21 mouse cellular contexts compared by ENCODE assay signal in genomic region chr12:86685275-86685674, GRCm38 (mm10). TPM values are rescaled to one million over a fixed set of nuclear protein-coding genes. Genes with fewer than 3 reads are reported as not detected.
DNase-seq lines count a peak whose midpoint lies in the region; ATAC-seq and TF ChIP-seq lines count a peak whose summit lies in the region.
"Had no signal": no experiment of that assay in that cellular context is flagged by ENCODE, and none has a peak within 500 bp of the region (broad histone marks: within the 10 kb centered on the region; RNA-seq: fewer than 3 reads in every experiment).

No protein-coding gene starts in this region.

- peaks cover 38% of the 10 kb centered on the region for H3K4me1 ChIP-seq in forebrain, embryonic 13.5 days
- H3K4me1 ChIP-seq in forebrain, postnatal 0 days (ENCODE audit: insufficient read depth) = peaks cover 9% of the 10 kb centered on the region
- peaks cover 55% of the 10 kb centered on the region for H3K4me1 ChIP-seq in hindbrain, embryonic 15.5 days (replicated peaks)
- H3K4me1 ChIP-seq in hindbrain, embryonic 11.5 days (replicated peaks; ENCODE audit: control insufficient read depth, insufficient read depth, low read length) = peaks cover 2% of the 10 kb centered on the region; the same call in 1 of the 2 replicates
- peaks cover 98% of the 10 kb centered on the region for H3K4me1 ChIP-seq in megakaryocyte, embryonic 14.5 days
- H3K4me1 ChIP-seq in hindbrain, postnatal 0 days (ENCODE audit: insufficient read depth, low read length) = peaks cover 28% of the 10 kb centered on the region

- TF ChIP-seq CTCF in forebrain, postnatal 0 days (IDR thresholded peaks at IDR 0.05; ENCODE audit: low read depth) = no peak
- TF ChIP-seq CTCF in hindbrain, postnatal 0 days (IDR thresholded peaks at IDR 0.05; ENCODE audit: low read depth) = no peak

- 87% methylated on average over 9 of the region's 9 CpGs for WGBS in forebrain, embryonic 13.5 days
- 64% methylated on average over 9 of the region's 9 CpGs for WGBS in forebrain, postnatal 0 days
- WGBS in hindbrain, embryonic 15.5 days = 72% methylated on average over 9 of the region's 9 CpGs
- WGBS in hindbrain, embryonic 11.5 days = 87% methylated on average over 9 of the region's 9 CpGs
- WGBS in hindbrain, postnatal 0 days = 41% methylated on average over 9 of the region's 9 CpGs

- DNase-seq in forebrain, postnatal 0 days = no peak
- no peak for DNase-seq in hindbrain, embryonic 11.5 days (ENCODE audit: low spot score)
- peak; percentile 55 for DNase-seq in hindbrain, postnatal 0 days (ENCODE audit: low spot score)
- DNase-seq: adrenal gland, postnatal 14 days; gastrocnemius, postnatal 36 days; lung, postnatal 10 days; right cerebral cortex, postnatal 4 days; thymus, adult 2 months had no signal

- no peak overlapping the region for H3K4me3 ChIP-seq in forebrain, embryonic 13.5 days
- no peak overlapping the region for H3K4me3 ChIP-seq in forebrain, postnatal 0 days (ENCODE audit: low read depth, low read length)
- no peak overlapping the region for H3K4me3 ChIP-seq in hindbrain, embryonic 15.5 days
- no peak overlapping the region for H3K4me3 ChIP-seq in hindbrain, embryonic 11.5 days (ENCODE audit: low read depth, low read length)
- H3K4me3 ChIP-seq in megakaryocyte, embryonic 14.5 days (replicated peaks) = peak overlapping the region; percentile 7
- no peak overlapping the region for H3K4me3 ChIP-seq in hindbrain, postnatal 0 days (ENCODE audit: low read length)
- H3K4me3 ChIP-seq: intestine, embryonic 15.5 days; midbrain, embryonic 10.5 days had no signal

- H3K9me3 ChIP-seq in forebrain, embryonic 13.5 days (replicated peaks) = no peaks in the 10 kb centered on the region
- no peaks in the 10 kb centered on the region for H3K9me3 ChIP-seq in forebrain, postnatal 0 days (ENCODE audit: low read length)
- H3K9me3 ChIP-seq in hindbrain, embryonic 15.5 days = no peaks in the 10 kb centered on the region
- no peaks in the 10 kb centered on the region for H3K9me3 ChIP-seq in hindbrain, embryonic 11.5 days (ENCODE audit: control insufficient read depth, low read length)
- H3K9me3 ChIP-seq in megakaryocyte, embryonic 14.5 days = no peaks in the 10 kb centered on the region
- H3K9me3 ChIP-seq in hindbrain, postnatal 0 days (ENCODE audit: low read length) = no peaks in the 10 kb centered on the region
- H3K9me3 ChIP-seq: intestine, embryonic 15.5 days; midbrain, embryonic 10.5 days had no signal

- peak overlapping the region; percentile 26; the same call in 1 of the 2 replicates for H3K27ac ChIP-seq in forebrain, embryonic 13.5 days
- H3K27ac ChIP-seq in forebrain, postnatal 0 days (ENCODE audit: low read depth, low read length) = no peak overlapping the region
- no peak overlapping the region for H3K27ac ChIP-seq in hindbrain, embryonic 15.5 days (replicated peaks)
- no peak overlapping the region for H3K27ac ChIP-seq in hindbrain, embryonic 11.5 days (ENCODE audit: low read depth, low read length)
- no peak overlapping the region for H3K27ac ChIP-seq in hindbrain, postnatal 0 days
- H3K27ac ChIP-seq: intestine, embryonic 15.5 days; midbrain, embryonic 10.5 days had no signal

- H3K27me3 ChIP-seq in forebrain, embryonic 13.5 days = no peaks in the 10 kb centered on the region
- H3K27me3 ChIP-seq in forebrain, postnatal 0 days (ENCODE audit: insufficient read depth, low read length) = no peaks in the 10 kb centered on the region
- H3K27me3 ChIP-seq in hindbrain, embryonic 15.5 days = no peaks in the 10 kb centered on the region
- no peaks in the 10 kb centered on the region for H3K27me3 ChIP-seq in hindbrain, embryonic 11.5 days (ENCODE audit: control insufficient read depth, insufficient read depth, low read length)
- no peaks in the 10 kb centered on the region for H3K27me3 ChIP-seq in megakaryocyte, embryonic 14.5 days (replicated peaks)
- no peaks in the 10 kb centered on the region for H3K27me3 ChIP-seq in hindbrain, postnatal 0 days (ENCODE audit: insufficient read depth, low read length)
- H3K27me3 ChIP-seq: intestine, embryonic 15.5 days had no signal

- peak overlapping the region; percentile 13; the same call in 1 of the 2 replicates for H3K4me2 ChIP-seq in forebrain, embryonic 13.5 days
- H3K4me2 ChIP-seq in forebrain, postnatal 0 days (ENCODE audit: low read depth) = no peak overlapping the region
- 0 out of 2 replicates have a peak overlapping the region, but pooled peaks have one; percentile 7 for H3K4me2 ChIP-seq in hindbrain, embryonic 15.5 days
- no peak overlapping the region for H3K4me2 ChIP-seq in hindbrain, embryonic 11.5 days (replicated peaks; ENCODE audit: low read depth, low read length)
- H3K4me2 ChIP-seq in hindbrain, postnatal 0 days (ENCODE audit: low read depth, low read length) = no peak overlapping the region
- H3K4me2 ChIP-seq: intestine, embryonic 15.5 days; liver, embryonic 11.5 days had no signal

- ATAC-seq in forebrain, embryonic 13.5 days = no peak
- ATAC-seq in forebrain, postnatal 0 days = no peak
- no peak for ATAC-seq in hindbrain, embryonic 15.5 days (ENCODE audit: low FRiP score, low read depth)
- ATAC-seq in hindbrain, embryonic 11.5 days (ENCODE audit: low FRiP score) = no peak
- ATAC-seq in megakaryocyte, adult 5-6 weeks (ENCODE audit: poor library complexity, severe bottlenecking) = no peak
- ATAC-seq in hindbrain, postnatal 0 days = no peak
- ATAC-seq in inflammation-experienced regulatory T-cells, adult 6 months = no peak
- ATAC-seq: intestine, embryonic 15.5 days had no signal

- H3K9ac ChIP-seq in forebrain, embryonic 13.5 days = no peak overlapping the region; the same call in 1 of the 2 replicates
- no peak overlapping the region for H3K9ac ChIP-seq in forebrain, postnatal 0 days
- no peak overlapping the region for H3K9ac ChIP-seq in hindbrain, embryonic 15.5 days
- H3K9ac ChIP-seq in hindbrain, embryonic 11.5 days (ENCODE audit: low read depth, low read length) = no peak overlapping the region
- H3K9ac ChIP-seq in hindbrain, postnatal 0 days (replicated peaks; ENCODE audit: low read length) = 0 out of 2 replicates have a peak overlapping the region, but pooled peaks have one; percentile 9
- H3K9ac ChIP-seq: intestine, embryonic 15.5 days had no signal

- peaks cover 70% of the 10 kb centered on the region for H3K36me3 ChIP-seq in forebrain, embryonic 13.5 days (ENCODE audit: poor library complexity, severe bottlenecking)
- peaks cover 41% of the 10 kb centered on the region for H3K36me3 ChIP-seq in forebrain, postnatal 0 days (ENCODE audit: insufficient read depth)
- H3K36me3 ChIP-seq in hindbrain, embryonic 15.5 days = peaks cover 30% of the 10 kb centered on the region
- peaks cover 9% of the 10 kb centered on the region; the same call in 1 of the 2 replicates for H3K36me3 ChIP-seq in hindbrain, embryonic 11.5 days (ENCODE audit: control insufficient read depth, insufficient read depth, low read length)
- peaks cover 75% of the 10 kb centered on the region for H3K36me3 ChIP-seq in megakaryocyte, embryonic 14.5 days (replicated peaks; ENCODE audit: low read length)
- H3K36me3 ChIP-seq in hindbrain, postnatal 0 days (ENCODE audit: insufficient read depth, low read length) = peaks cover 16% of the 10 kb centered on the region; the same call in 1 of the 2 replicates
- H3K36me3 ChIP-seq: intestine, embryonic 15.5 days had no signal

RNA-seq across cellular contexts. Expression of gene Vash1, which starts 6.8 kb away (rescaled TPM):
- 33.6 and 38.2 TPM in 2 replicates for polyA plus RNA-seq in forebrain, embryonic 13.5 days (2015; fragmentation: Nextera tagmentation; extraction: Ambion mirVana)
- total RNA-seq in forebrain, postnatal 0 days (2014; rRNA removed) = 93.0 and 96.3 TPM in 2 replicates
- polyA plus RNA-seq in forebrain, postnatal 0 days (2015; fragmentation: Nextera tagmentation; extraction: Ambion mirVana) = 25.7 and 33.2 TPM in 2 replicates
- 35.0 and 38.0 TPM in 2 replicates for polyA plus RNA-seq in hindbrain, embryonic 15.5 days (2015; fragmentation: Nextera tagmentation; extraction: Ambion mirVana)
- polyA plus RNA-seq in hindbrain, embryonic 11.5 days (2014; fragmentation: Nextera tagmentation; extraction: Ambion mirVana) = 26.5 and 28.1 TPM in 2 replicates
- 52.4 and 71.7 TPM in 2 replicates for polyA plus RNA-seq in megakaryocyte, embryonic 14.5 days (2012; ENCODE audit: insufficient read depth, low replicate concordance)
- not detected in 2 replicates for total RNA-seq in megakaryocyte, adult 5-6 weeks (2015)
- 0.16 TPM in 1 of 2 replicates, not detected in the other for total RNA-seq in megakaryocyte, adult 5-6 weeks (2017)
- 109 and 114 TPM in 2 replicates for total RNA-seq in hindbrain, postnatal 0 days (2014; rRNA removed)
- polyA plus RNA-seq in hindbrain, postnatal 0 days (2015; fragmentation: Nextera tagmentation; extraction: Ambion mirVana) = 25.0 and 26.5 TPM in 2 replicates
- under 1 TPM in 1 of 3 experiments, not detected in 2; 0.21 TPM for polyA plus RNA-seq in inflammation-experienced regulatory T-cells, adult 6 months (2017; shearing (Covaris generic))

RNA-seq across cellular contexts. Expression of gene Angel1, which starts 41.0 kb away (rescaled TPM):
- polyA plus RNA-seq in forebrain, embryonic 13.5 days (2015; fragmentation: Nextera tagmentation; extraction: Ambion mirVana) = 9.8 and 11.3 TPM in 2 replicates
- total RNA-seq in forebrain, postnatal 0 days (2014; rRNA removed) = 4.5 and 6.5 TPM in 2 replicates
- 6.2 and 7.1 TPM in 2 replicates for polyA plus RNA-seq in forebrain, postnatal 0 days (2015; fragmentation: Nextera tagmentation; extraction: Ambion mirVana)
- polyA plus RNA-seq in hindbrain, embryonic 15.5 days (2015; fragmentation: Nextera tagmentation; extraction: Ambion mirVana) = 11.4 and 12.0 TPM in 2 replicates
- 8.4 and 11.6 TPM in 2 replicates for polyA plus RNA-seq in hindbrain, embryonic 11.5 days (2014; fragmentation: Nextera tagmentation; extraction: Ambion mirVana)
- polyA plus RNA-seq in megakaryocyte, embryonic 14.5 days (2012; ENCODE audit: insufficient read depth, low replicate concordance) = 1.2 and 3.2 TPM in 2 replicates
- total RNA-seq in megakaryocyte, adult 5-6 weeks (2015) = 0.22 and 1.1 TPM in 2 replicates
- total RNA-seq in megakaryocyte, adult 5-6 weeks (2017) = 0.37 and 0.66 TPM in 2 replicates
- total RNA-seq in hindbrain, postnatal 0 days (2014; rRNA removed) = 5.8 and 10.0 TPM in 2 replicates
- 9.1 and 9.3 TPM in 2 replicates for polyA plus RNA-seq in hindbrain, postnatal 0 days (2015; fragmentation: Nextera tagmentation; extraction: Ambion mirVana)
- polyA plus RNA-seq in inflammation-experienced regulatory T-cells, adult 6 months (2017; shearing (Covaris generic)) = 1 to 10 TPM; 3.8 to 7.2 (median 7.1) TPM

RNA-seq across cellular contexts. Expression of gene Lrrc74a, which starts 48.9 kb away (rescaled TPM):
- not detected in 2 replicates for polyA plus RNA-seq in forebrain, embryonic 13.5 days (2015; fragmentation: Nextera tagmentation; extraction: Ambion mirVana)
- not detected in 2 replicates for total RNA-seq in forebrain, postnatal 0 days (2014; rRNA removed)
- polyA plus RNA-seq in forebrain, postnatal 0 days (2015; fragmentation: Nextera tagmentation; extraction: Ambion mirVana) = not detected in 2 replicates
- not detected in 2 replicates for polyA plus RNA-seq in hindbrain, embryonic 15.5 days (2015; fragmentation: Nextera tagmentation; extraction: Ambion mirVana)
- not detected in 2 replicates for polyA plus RNA-seq in hindbrain, embryonic 11.5 days (2014; fragmentation: Nextera tagmentation; extraction: Ambion mirVana)
- polyA plus RNA-seq in megakaryocyte, embryonic 14.5 days (2012; ENCODE audit: insufficient read depth, low replicate concordance) = not detected in 2 replicates
- not detected in 2 replicates for total RNA-seq in megakaryocyte, adult 5-6 weeks (2015)
- total RNA-seq in megakaryocyte, adult 5-6 weeks (2017) = not detected in 2 replicates
- not detected in 2 replicates for total RNA-seq in hindbrain, postnatal 0 days (2014; rRNA removed)
- not detected in 2 replicates for polyA plus RNA-seq in hindbrain, postnatal 0 days (2015; fragmentation: Nextera tagmentation; extraction: Ambion mirVana)
- not detected for polyA plus RNA-seq in inflammation-experienced regulatory T-cells, adult 6 months (2017; shearing (Covaris generic))
- total RNA-seq: adrenal gland, postnatal 14 days; ES-E14; gastrocnemius, postnatal 36 days had no signal
- polyA plus RNA-seq: C2C12; embryonic facial prominence, embryonic 11.5 days; heart, embryonic 14.5 days; intestine, embryonic 15.5 days; kidney, embryonic 16.5 days; liver, embryonic 11.5 days; midbrain, embryonic 10.5 days had no signal

Comparison
In these comparisons a context has a peak if more than half of its experiments do, and no peak if none do; other contexts are left out.
1. H3K4me2 ChIP-seq: peak in forebrain, embryonic 13.5 days (single experiment) and hindbrain, embryonic 15.5 days (single experiment); none in forebrain, postnatal 0 days (single experiment), hindbrain, embryonic 11.5 days (single experiment) and hindbrain, postnatal 0 days (single experiment).
2. RNA of gene Vash1, which starts 6.8 kb away (polyA plus RNA-seq): 52.4 to 71.7 TPM in megakaryocyte, embryonic 14.5 days, 33.6 to 38.2 TPM in forebrain, embryonic 13.5 days, 35.0 to 38.0 TPM in hindbrain, embryonic 15.5 days, 25.7 to 33.2 TPM in forebrain, postnatal 0 days, 26.5 to 28.1 TPM in hindbrain, embryonic 11.5 days and 25.0 to 26.5 TPM in hindbrain, postnatal 0 days; 0.21 TPM in inflammation-experienced regulatory T-cells, adult 6 months; every median in the first group is over 10 times any median in the second.